Mouse (Mus musculus): ENCODE data around the gene Nck2.

Gene Nck2

GRCm38 (mm10) chr1:43468978-43469377 is 24.6 kb downstream of the Nck2 start:
- DNase-seq (ENCODE audit: low read depth, low spot score) = no peak

GRCm38 (mm10) chr1:43470421-43471179 is 26.2 kb downstream of the Nck2 start:
- DNase-seq (ENCODE audit: low read depth, low spot score) = no peak

- DNase-seq (ENCODE audit: low read depth, low spot score) = no peak
These were observed 27.0 kb downstream of the Nck2 start for GRCm38 (mm10) chr1:43471180-43472045.

GRCm38 (mm10) chr1:43472046-43472649 is 27.8 kb downstream of the Nck2 start:
- no peak for DNase-seq (ENCODE audit: low read depth, low spot score)

GRCm38 (mm10) chr1:43473734-43474534 is 29.6 kb downstream of the Nck2 start:
- no peak for DNase-seq (ENCODE audit: low read depth, low spot score)

- peak; percentile 56 for DNase-seq (ENCODE audit: low read depth, low spot score)
These were observed 30.4 kb downstream of the Nck2 start for GRCm38 (mm10) chr1:43474535-43475409.

- DNase-seq (ENCODE audit: low read depth, low spot score) = no peak
These were observed 33.6 kb downstream of the Nck2 start for GRCm38 (mm10) chr1:43477954-43478353.

GRCm38 (mm10) chr1:43485204-43485603 is 40.8 kb downstream of the Nck2 start:
- DNase-seq (ENCODE audit: low read depth, low spot score) = no peak

- no peak for DNase-seq (ENCODE audit: low read depth, low spot score)
These were observed 42.1 kb downstream of the Nck2 start for GRCm38 (mm10) chr1:43486500-43486899.

- DNase-seq (ENCODE audit: low read depth, low spot score) = no peak
These were observed 42.8 kb downstream of the Nck2 start for GRCm38 (mm10) chr1:43486956-43487722.

GRCm38 (mm10) chr1:43489311-43489710 is 44.9 kb downstream of the Nck2 start:
- DNase-seq (ENCODE audit: low read depth, low spot score) = no peak

GRCm38 (mm10) chr1:43491506-43492269 is 47.3 kb downstream of the Nck2 start:
- DNase-seq (ENCODE audit: low read depth, low spot score) = no peak

GRCm38 (mm10) chr1:43492803-43493437 is 48.5 kb downstream of the Nck2 start:
- DNase-seq (ENCODE audit: low read depth, low spot score) = no peak

- DNase-seq (ENCODE audit: low read depth, low spot score) = no peak
These were observed 51.7 kb downstream of the Nck2 start for GRCm38 (mm10) chr1:43496051-43496450.

GRCm38 (mm10) chr1:43496993-43497392 is 52.6 kb downstream of the Nck2 start:
- DNase-seq (ENCODE audit: low read depth, low spot score) = no peak

GRCm38 (mm10) chr1:43497951-43498350 is 53.6 kb downstream of the Nck2 start:
- DNase-seq (ENCODE audit: low read depth, low spot score) = no peak

GRCm38 (mm10) chr1:43500121-43500520 is 55.7 kb downstream of the Nck2 start:
- DNase-seq (ENCODE audit: low read depth, low spot score) = no peak

GRCm38 (mm10) chr1:43501143-43501919 is 57.0 kb downstream of the Nck2 start:
- DNase-seq (ENCODE audit: low read depth, low spot score) = no peak
